Mouse (Mus musculus): ENCODE results near the gene Kncn. TPM values are rescaled to one million over a fixed set of nuclear protein-coding genes. Genes with fewer than 3 reads are reported as not detected.

The Kncn gene
- 1 to 10 TPM in 1 of 2 experiments, under 1 TPM in 1; 0.56 to 1.6 TPM for total RNA-seq (2023)

GRCm38 (mm10) chr4:115884022-115884421 lies at the start of gene Kncn:
TSS of gene Kncn (plus strand) at chr4:115884400.

GRCm38 (mm10) chr4:115838696-115839641 lies 45.2 kb upstream of the Kncn start, which contains the start of gene Mknk1:
TSS of gene Mknk1 (plus strand) at chr4:115839198.

GRCm38 (mm10) chr4:115890553-115890952 lies 6.4 kb downstream of the Kncn start, which contains the start of gene 6430628N08Rik:
TSS of gene 6430628N08Rik (plus strand) at chr4:115890665.

Other genes with a start within 250 kb of the Kncn start
- not detected for gene Cyp4b1, start 236.7 kb upstream of the Kncn start, total RNA-seq (2023)
- gene Efcab14, start 146.7 kb upstream of the Kncn start, total RNA-seq (2023), result 10 to 100 TPM; 37.6 to 44.0 TPM
- under 1 TPM; 0.77 to 0.96 TPM for gene Tex38, start 103.4 kb upstream of the Kncn start, total RNA-seq (2023)
- gene Atpaf1, start 99.6 kb upstream of the Kncn start, total RNA-seq (2023), result 10 to 100 TPM; 26.5 to 27.4 TPM
- 10 to 100 TPM; 18.5 to 27.8 TPM for gene Mob3c, start 56.3 kb upstream of the Kncn start, total RNA-seq (2023)
- gene Mknk1, start 45.2 kb upstream of the Kncn start, total RNA-seq (2023), result 10 to 100 TPM; 67.6 to 68.0 TPM
- gene 6430628N08Rik, start 6.3 kb downstream of the Kncn start, total RNA-seq (2023), result not detected
- not detected for gene Dmbx1, start 55.5 kb downstream of the Kncn start, total RNA-seq (2023)
- gene Faah, start 133.5 kb downstream of the Kncn start, total RNA-seq (2023), result 100 to 1,000 TPM; 134 to 137 TPM
- 10 to 100 TPM; 39.9 to 42.2 TPM for gene Nsun4, start 169.5 kb downstream of the Kncn start, total RNA-seq (2023)
- gene Uqcrh, start 190.7 kb downstream of the Kncn start, total RNA-seq (2023), result 100 to 1,000 TPM; 373 to 376 TPM
- 10 to 100 TPM; 28.2 to 33.2 TPM for gene Lrrc41, start 190.9 kb downstream of the Kncn start, total RNA-seq (2023)
- 1 to 10 TPM in 1 of 2 experiments, under 1 TPM in 1; 0.53 to 1.3 TPM for gene Rad54l, start 239.3 kb downstream of the Kncn start, total RNA-seq (2023)
- gene Pomgnt1, start 239.4 kb downstream of the Kncn start, total RNA-seq (2023), result 10 to 100 TPM; 29.3 to 33.7 TPM

Measured in T-cell, adult 66 days (primary cell).